Mouse (Mus musculus) liver, adult 2 months (tissue): ENCODE measurements around the gene Ring1.

ENCODE experiments used
- CTCF ChIP-seq: fragments of 200-500 bp; IDR thresholded peaks from 2 replicates; pipeline ENCODE4 v1.5.1; 2011; ENCODE audit warnings: low read depth, low read length, control low read depth
- POLR2A ChIP-seq: fragments of 200-500 bp; IDR thresholded peaks from 2 replicates; pipeline ENCODE4 v1.6.1; 2011; ENCODE audit warnings: low read length, control low read depth; ENCODE audit not compliant: insufficient read depth; ENCODE audit errors: extremely low read depth

GRCm38 (mm10) chr17:34031465-34032173, 7.1 kb upstream of the Ring1 start, which contains the start of the genes Slc39a7 and Rxrb:
- TF ChIP-seq CTCF (no peak), POLR2A (peak; percentile 57)
